Comparison of ENCODE assay signal across 8 mouse cellular contexts in the genomic region with DNA sequence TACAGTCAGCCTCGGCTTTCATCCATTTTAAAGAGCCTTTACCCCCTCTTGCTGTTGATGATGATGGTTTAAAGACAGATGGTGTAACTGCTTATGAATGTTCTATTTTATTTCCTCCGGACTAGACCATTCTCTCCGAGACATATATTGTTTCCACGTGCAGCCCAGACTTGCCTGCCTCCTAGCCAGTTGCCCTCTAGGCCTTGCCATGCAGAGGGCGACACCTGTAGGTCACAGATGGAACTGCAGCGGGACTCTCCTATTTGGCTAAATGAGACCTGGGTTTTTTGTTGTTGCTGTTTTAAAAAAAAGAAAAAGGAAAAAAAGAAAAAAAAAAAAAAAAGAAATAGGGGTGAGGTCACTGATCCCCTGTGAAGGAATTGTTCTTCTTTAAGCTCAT.
DNase-seq lines count a peak whose midpoint lies in the region; ATAC-seq and TF ChIP-seq lines count a peak whose summit lies in the region.

No protein-coding gene starts in this region.

- H3K27ac ChIP-seq in liver, postnatal 0 days (ENCODE audit: low read depth): no peak overlapping the region
- H3K27ac ChIP-seq in olfactory bulb, adult 2 months (ENCODE audit: insufficient read depth, low read depth, low read length): no peak overlapping the region

- no peak overlapping the region for H3K4me3 ChIP-seq in liver, postnatal 0 days (ENCODE audit: low read depth, low read length)
- no peak overlapping the region for H3K4me3 ChIP-seq in olfactory bulb, adult 2 months (ENCODE audit: insufficient read depth, low read depth, low read length)

- H3K9ac ChIP-seq in liver, postnatal 0 days (replicated peaks): no peak overlapping the region

- no peaks in the 10 kb centered on the region for H3K9me3 ChIP-seq in liver, postnatal 0 days (ENCODE audit: low read length)

- H3K36me3 ChIP-seq in liver, postnatal 0 days (replicated peaks; ENCODE audit: insufficient read depth, low read length): no peaks in the 10 kb centered on the region

- no peak for TF ChIP-seq POLR2A in olfactory bulb, adult 2 months (IDR thresholded peaks at IDR 0.05; ENCODE audit: insufficient read depth, low read depth, low read length)

- 0 out of 2 replicates have a peak overlapping the region, but pooled peaks have one; percentile 13 for H3K4me2 ChIP-seq in liver, postnatal 0 days (ENCODE audit: low read depth, low read length)

- TF ChIP-seq CTCF in liver, postnatal 0 days (IDR thresholded peaks at IDR 0.05; ENCODE audit: low read depth): peak; percentile 98
- peak; percentile 76 for TF ChIP-seq CTCF in olfactory bulb, adult 2 months (IDR thresholded peaks at IDR 0.05; ENCODE audit: insufficient read depth, low read depth, low read length)

- H3K27me3 ChIP-seq in liver, postnatal 0 days (ENCODE audit: insufficient read depth, low read length): no peaks in the 10 kb centered on the region

- no peak for TF ChIP-seq EP300 in liver, postnatal 0 days (IDR thresholded peaks at IDR 0.05; ENCODE audit: low read depth)

- intact Hi-C loops in gastrocnemius, postnatal 36 days (cut with DNase I): loop anchor here (2.0 to 5.0 kb wide), 4 partner anchors 25 to 334 kb away; no protein-coding TSS in a partner anchor

- DNase-seq in B cell, adult 2 months: peak; percentile 71 to 76
- DNase-seq in gastrocnemius, postnatal 36 days: peak; percentile 83
- DNase-seq in kidney, postnatal 25 days: peak; percentile 88 to 94
- DNase-seq in liver, postnatal 0 days: peak; percentile 85
- DNase-seq in thymus, postnatal 0 days (ENCODE audit: low spot score): peak; percentile 90

- H3K4me1 ChIP-seq in liver, postnatal 0 days (ENCODE audit: insufficient read depth): peaks cover 19% of the 10 kb centered on the region
- peaks cover 3% of the 10 kb centered on the region; the same call in 1 of the 2 replicates for H3K4me1 ChIP-seq in olfactory bulb, adult 2 months (ENCODE audit: control insufficient read depth, insufficient read depth, low read length)

- ATAC-seq in activated CD4-positive, CD25-positive, alpha-beta regulatory T cell, adult 4 months: peak; percentile 84
- ATAC-seq in common myeloid progenitor, adult 5-6 weeks (replicated peaks; ENCODE audit: low read depth, poor library complexity, severe bottlenecking): peak; percentile 78
- peak; percentile 64 for ATAC-seq in liver, postnatal 0 days

- whole genome bisulfite sequencing in liver, postnatal 0 days (ENCODE audit: insufficient replicate concordance): 15% methylated on average over 6 of the region's 6 CpGs
- WGBS in olfactory bulb, adult 2 months: 13% methylated on average over 6 of the region's 6 CpGs
